Mouse (Mus musculus) c-Kit-negative CD71-positive TER-119-positive erythroid progenitor cells, embryonic 14.5 days (primary cell): ENCODE results near the gene Dnah5.
A peak's percentile ranks its signal among the peaks of the same experiment; 100 is the strongest.
"Not testable (repeated sequence)": the region's sequence is repeated elsewhere in the genome, so short reads cannot be mapped to it uniquely, and the experiment has no call there.

Experiments
- DNase-seq: peaks from one replicate; pipeline ENCODE4 v3.0.0-alpha.2; 2013; ENCODE audit warnings: low read depth, low spot score

The Dnah5 gene

GRCm38 (mm10) chr15:28307131-28307530, 103.6 kb downstream of the Dnah5 start:
- no peak for DNase-seq

GRCm38 (mm10) chr15:28307884-28308283, 104.3 kb downstream of the Dnah5 start:
- no peak for DNase-seq

GRCm38 (mm10) chr15:28310516-28310915, 107.0 kb downstream of the Dnah5 start:
- DNase-seq = no peak

GRCm38 (mm10) chr15:28313451-28313850, 109.9 kb downstream of the Dnah5 start:
- no peak for DNase-seq

GRCm38 (mm10) chr15:28315812-28316528, 112.4 kb downstream of the Dnah5 start:
- DNase-seq = peak; percentile 3

- DNase-seq = no peak
These were observed 119.0 kb downstream of the Dnah5 start for GRCm38 (mm10) chr15:28322533-28322932.

GRCm38 (mm10) chr15:28326985-28327384, 123.4 kb downstream of the Dnah5 start:
- DNase-seq = no peak

GRCm38 (mm10) chr15:28327441-28327840, 123.9 kb downstream of the Dnah5 start:
- no peak for DNase-seq

- DNase-seq = no peak
These were observed 137.6 kb downstream of the Dnah5 start for GRCm38 (mm10) chr15:28341151-28341550.

- DNase-seq = no peak
These were observed 164.0 kb downstream of the Dnah5 start for GRCm38 (mm10) chr15:28367561-28367960.

- no peak for DNase-seq
These were observed 166.9 kb downstream of the Dnah5 start for GRCm38 (mm10) chr15:28370431-28370830.

GRCm38 (mm10) chr15:28371506-28371905, 168.0 kb downstream of the Dnah5 start:
- no peak for DNase-seq

- DNase-seq = no peak
These were observed 170.8 kb downstream of the Dnah5 start for GRCm38 (mm10) chr15:28374394-28374793.

GRCm38 (mm10) chr15:28380909-28381308, 177.4 kb downstream of the Dnah5 start:
- no peak for DNase-seq

GRCm38 (mm10) chr15:28393723-28394122, 190.2 kb downstream of the Dnah5 start:
- DNase-seq = not testable (repeated sequence)

- DNase-seq = no peak
These were observed 191.9 kb downstream of the Dnah5 start for GRCm38 (mm10) chr15:28395481-28395880.

GRCm38 (mm10) chr15:28398472-28398871, 194.9 kb downstream of the Dnah5 start:
- DNase-seq = no peak

- no peak for DNase-seq
These were observed 195.7 kb downstream of the Dnah5 start for GRCm38 (mm10) chr15:28399258-28399657.

- no peak for DNase-seq
These were observed 201.1 kb downstream of the Dnah5 start for GRCm38 (mm10) chr15:28404630-28405029.

GRCm38 (mm10) chr15:28405136-28405535, 201.6 kb downstream of the Dnah5 start:
- DNase-seq = no peak

GRCm38 (mm10) chr15:28439702-28440101, 236.2 kb downstream of the Dnah5 start:
- no peak for DNase-seq

GRCm38 (mm10) chr15:28444494-28444893, 240.9 kb downstream of the Dnah5 start:
- no peak for DNase-seq

- not testable (repeated sequence) for DNase-seq
These were observed 257.7 kb downstream of the Dnah5 start for GRCm38 (mm10) chr15:28461091-28461778.
